Mouse (Mus musculus): ENCODE data around the gene Bco2. TPM values are rescaled to one million over a fixed set of nuclear protein-coding genes. Genes with fewer than 3 reads are reported as not detected.

Bco2 gene
- polyA plus RNA-seq (2017; shearing (Covaris generic)): under 1 TPM; 0.45 to 0.56 TPM

GRCm38 (mm10) chr9:50555094-50555446 lies at the start of gene Bco2:
Bco2 (minus strand) TSS chr9:50555181.
- no peak for ATAC-seq

GRCm38 (mm10) chr9:50604338-50604737 lies 49.4 kb upstream of the Bco2 start:
- ATAC-seq: peak; percentile 7

- ATAC-seq: peak; percentile 44
These were observed 49.0 kb upstream of the Bco2 start for GRCm38 (mm10) chr9:50603998-50604324.

GRCm38 (mm10) chr9:50603189-50603997 lies 48.4 kb upstream of the Bco2 start, which contains the start of the genes Sdhd and Timm8b:
Sdhd (minus strand) TSS chr9:50603812.
Timm8b (plus strand) TSS chr9:50603910.
- peak; percentile 98 for ATAC-seq

GRCm38 (mm10) chr9:50602055-50602845 lies 47.3 kb upstream of the Bco2 start:
- ATAC-seq: no peak

- no peak for ATAC-seq
These were observed 46.6 kb upstream of the Bco2 start for GRCm38 (mm10) chr9:50601536-50601935.

- ATAC-seq: no peak
These were observed 42.0 kb upstream of the Bco2 start for GRCm38 (mm10) chr9:50596973-50597372.

- no peak for ATAC-seq
These were observed 39.9 kb upstream of the Bco2 start for GRCm38 (mm10) chr9:50594794-50595417.

- ATAC-seq: no peak
These were observed 38.6 kb upstream of the Bco2 start for GRCm38 (mm10) chr9:50593544-50593943.

- no peak for ATAC-seq
These were observed 38.0 kb upstream of the Bco2 start for GRCm38 (mm10) chr9:50592955-50593354.

- ATAC-seq: peak; percentile 64
These were observed 36.0 kb upstream of the Bco2 start for GRCm38 (mm10) chr9:50590856-50591518.

GRCm38 (mm10) chr9:50586955-50587354 lies 32.0 kb upstream of the Bco2 start:
- ATAC-seq: no peak

- no peak for ATAC-seq
These were observed 30.3 kb upstream of the Bco2 start for GRCm38 (mm10) chr9:50585145-50585818.

- no peak for ATAC-seq
These were observed 25.4 kb upstream of the Bco2 start for GRCm38 (mm10) chr9:50580370-50580769.

GRCm38 (mm10) chr9:50569599-50570525 lies 14.9 kb upstream of the Bco2 start:
- no peak for ATAC-seq

GRCm38 (mm10) chr9:50567881-50568280 lies 12.9 kb upstream of the Bco2 start:
- no peak for ATAC-seq

- ATAC-seq: no peak
These were observed 12.4 kb upstream of the Bco2 start for GRCm38 (mm10) chr9:50567372-50567771.

GRCm38 (mm10) chr9:50565940-50566339 lies 11.0 kb upstream of the Bco2 start:
- no peak for ATAC-seq

GRCm38 (mm10) chr9:50565173-50565572 lies 10.2 kb upstream of the Bco2 start:
- no peak for ATAC-seq

- ATAC-seq: no peak
These were observed 7.0 kb upstream of the Bco2 start for GRCm38 (mm10) chr9:50561918-50562360.
